Mouse (Mus musculus) MEL (cell line): ENCODE results near the gene Hoxb4.

ENCODE experiments used
- BHLHE40 ChIP-seq: IDR thresholded peaks from 2 replicates; pipeline ENCODE4 v1.6.1; 2012; ENCODE audit warnings: low read depth, mild to moderate bottlenecking, inconsistent platforms, low read length, improper control_type of control experiment, borderline replicate concordance
- CHD2 ChIP-seq: IDR thresholded peaks from 2 replicates; pipeline ENCODE4 v1.6.1; 2011; ENCODE audit warnings: low read length, improper control_type of control experiment
- CTCF ChIP-seq, 3 experiments: IDR thresholded peaks in 2 of 3; conservative IDR thresholded peaks in 1 of 3; 2 replicates each; pipeline ENCODE4 v1.5.1; 2011 to 2012; ENCODE audit warnings: low read length in 3 of 3, low read depth in 2 of 3, mild to moderate bottlenecking in 2 of 3, improper control_type of control experiment in 1 of 3, inconsistent platforms in 1 of 3, mixed read lengths in 1 of 3, moderate library complexity in 1 of 3; ENCODE audit not compliant: control insufficient read depth in 1 of 3, insufficient read depth in 1 of 3, poor library complexity in 1 of 3, severe bottlenecking in 1 of 3
- HCFC1 ChIP-seq: IDR thresholded peaks from 2 replicates; pipeline ENCODE4 v1.6.1; 2012; ENCODE audit warnings: low read depth, mild to moderate bottlenecking, inconsistent platforms, low read length, improper control_type of control experiment, moderate library complexity
- MAX ChIP-seq: IDR thresholded peaks from 2 replicates; pipeline ENCODE4 v1.6.1; 2011; ENCODE audit warnings: low read length, improper control_type of control experiment
- POLR2A ChIP-seq, 2 experiments: IDR thresholded peaks; 2 replicates each; pipeline ENCODE4 v1.6.1; 2011 to 2012; ENCODE audit warnings: low read length in 2 of 2, mild to moderate bottlenecking in 2 of 2, control low read depth in 1 of 2, improper control_type of control experiment in 1 of 2, low read depth in 1 of 2, moderate library complexity in 1 of 2; ENCODE audit not compliant: control insufficient read depth in 1 of 2, insufficient read depth in 1 of 2, poor library complexity in 1 of 2
- TCF12 ChIP-seq: IDR thresholded peaks from 2 replicates; pipeline ENCODE4 v1.6.1; 2014; ENCODE audit warnings: low read depth, mild to moderate bottlenecking, inconsistent platforms, low read length, improper control_type of control experiment, moderate library complexity
- ZC3H11A ChIP-seq: IDR thresholded peaks from 2 replicates; pipeline ENCODE4 v1.6.1; 2012; ENCODE audit warnings: low read depth, mild to moderate bottlenecking, inconsistent platforms, low read length, improper control_type of control experiment
- ZNF384 ChIP-seq: IDR thresholded peaks from 2 replicates; pipeline ENCODE4 v1.6.1; 2012; ENCODE audit warnings: low read depth, mild to moderate bottlenecking, inconsistent platforms, low read length, improper control_type of control experiment

- TF ChIP-seq BHLHE40 = no peak
- TF ChIP-seq CTCF (IDR thresholded peaks at IDR 0.05 in 2 of 3, conservative IDR thresholded peaks at IDR 0.05 in 1 of 3; ENCODE audit: control insufficient read depth in 1 of 3, insufficient read depth in 1 of 3, low read depth in 2 of 3, low read length in 3 of 3, poor library complexity in 1 of 3, severe bottlenecking in 1 of 3) = no peak
- TF ChIP-seq HCFC1 = no peak
- no peak for TF ChIP-seq POLR2A (IDR thresholded peaks at IDR 0.05; ENCODE audit: control insufficient read depth in 1 of 2, insufficient read depth in 1 of 2, low read depth in 1 of 2, low read length in 2 of 2, poor library complexity in 1 of 2)
- no peak for TF ChIP-seq ZNF384
- no peak for TF ChIP-seq ZC3H11A
- TF ChIP-seq TCF12 = no peak
- TF ChIP-seq CHD2 = no peak
- TF ChIP-seq MAX = no peak
These were observed 45.7 kb downstream of the Hoxb4 start for GRCm38 (mm10) chr11:96363807-96364206.
